Mouse (Mus musculus) G1E (cell line): ENCODE data around the gene Enpp5.

Source experiments
- CTCF ChIP-seq: IDR thresholded peaks from 2 replicates; pipeline ENCODE4 v1.5.1; 2012; ENCODE audit warnings: low read depth, low read length, inconsistent platforms, mixed read lengths
- GATA1 ChIP-seq: IDR thresholded peaks from 2 replicates; pipeline ENCODE4 v1.6.1; 2012; ENCODE audit warnings: borderline replicate concordance, low read length, inconsistent platforms, mixed read lengths
- POLR2AphosphoS5 ChIP-seq: IDR thresholded peaks from 2 replicates; pipeline ENCODE4 v1.6.1; 2012; ENCODE audit warnings: low read depth, low read length, inconsistent platforms; ENCODE audit not compliant: insufficient replicate concordance
- TAL1 ChIP-seq: conservative IDR thresholded peaks from 2 replicates; pipeline ENCODE4 v1.6.1; 2012; ENCODE audit warnings: low read depth, low read length, inconsistent platforms, mixed read lengths

DNA sequence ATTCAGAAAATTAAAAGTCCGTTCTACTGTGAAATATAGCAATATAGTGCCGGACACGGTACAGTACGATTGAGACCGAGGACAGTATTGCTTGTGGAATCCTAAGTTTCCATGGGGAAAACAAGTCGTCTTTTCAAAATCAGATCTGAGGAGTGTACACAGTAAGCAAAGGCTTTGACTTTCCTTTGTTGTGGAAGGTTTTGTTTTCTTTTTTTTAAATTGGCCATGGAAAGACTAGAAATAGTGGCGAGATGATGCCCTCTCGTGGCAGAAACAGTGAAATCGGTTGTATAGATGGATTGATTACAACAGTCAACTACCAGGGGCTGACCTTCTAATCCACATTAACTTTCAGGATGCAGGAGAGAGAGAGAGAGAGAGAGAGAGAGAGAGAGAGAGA is 40.0 kb upstream of the Enpp5 start:
- TF ChIP-seq CTCF (no peak), GATA1 (no peak), POLR2AphosphoS5 (no peak), TAL1 (no peak)
